Mouse (Mus musculus): ENCODE data around the gene Nfia.

GRCm38 (mm10) chr4:98055036-98055435 is 282.5 kb downstream of the Nfia start:
- TF ChIP-seq CTCF (IDR thresholded peaks at IDR 0.05; ENCODE audit: borderline replicate concordance, insufficient read depth, low read length) = no peak
- no peak for TF ChIP-seq POLR2A (IDR thresholded peaks at IDR 0.05; ENCODE audit: low read depth, low read length)

Measured in embryonic fibroblast, embryonic 13.5 days (primary cell).